Mouse (Mus musculus): ENCODE data around the gene Rnase2a. TPM values are rescaled to one million over a fixed set of nuclear protein-coding genes. Genes with fewer than 3 reads are reported as not detected.
"Not testable (repeated sequence)": the region's sequence is repeated elsewhere in the genome, so short reads cannot be mapped to it uniquely, and the experiment has no call there.

The Rnase2a gene
- polyA plus RNA-seq, 1 experiment = not detected

DNA sequence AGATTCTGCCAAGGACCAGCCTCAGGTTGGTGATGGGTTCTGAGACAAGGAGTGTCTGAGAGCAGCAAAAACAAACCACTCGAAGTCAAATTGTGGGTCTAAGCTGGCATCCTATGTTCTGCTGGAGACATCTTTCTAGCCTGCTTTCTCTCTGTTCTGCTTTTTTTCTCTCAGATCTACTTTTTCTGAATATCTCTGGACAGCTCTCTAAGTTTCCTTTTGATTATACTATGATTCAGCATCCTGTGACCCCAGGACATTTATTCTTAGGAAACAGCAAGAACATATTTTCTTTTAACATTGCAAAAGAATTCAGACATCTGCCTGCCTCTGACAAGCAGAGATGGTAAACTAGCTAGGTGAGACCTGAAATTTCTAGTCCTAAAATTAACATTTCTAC, 2.3 kb downstream of the Rnase2a start:
- H3K4me1 ChIP-seq (ENCODE audit: control insufficient read depth, insufficient read depth, low read length) = no peaks in the 10 kb centered on the region
- no peaks in the 10 kb centered on the region for H3K27me3 ChIP-seq (ENCODE audit: control insufficient read depth, insufficient read depth, low read length)
- H3K27ac ChIP-seq (ENCODE audit: control insufficient read depth, insufficient read depth, low read depth, low read length) = no peak overlapping the region
- no peak overlapping the region for H3K4me3 ChIP-seq (ENCODE audit: control insufficient read depth, low read depth, low read length)
- no peak for TF ChIP-seq POLR2A (IDR thresholded peaks at IDR 0.05; ENCODE audit: control insufficient read depth, low read depth, low read length)
- TF ChIP-seq CTCF (IDR thresholded peaks at IDR 0.05; ENCODE audit: control insufficient read depth, insufficient read depth, insufficient replicate concordance, low read depth, low read length) = no peak
- H3K36me3 ChIP-seq (ENCODE audit: control insufficient read depth, insufficient read depth, low read length) = no peaks in the 10 kb centered on the region

GRCm38 (mm10) chr14:51252206-51252605, 3.7 kb downstream of the Rnase2a start:
- H3K36me3 ChIP-seq (ENCODE audit: control insufficient read depth, insufficient read depth, low read length); H3K27ac ChIP-seq (ENCODE audit: control insufficient read depth, insufficient read depth, low read depth, low read length); H3K4me1 ChIP-seq (ENCODE audit: control insufficient read depth, insufficient read depth, low read length); H3K27me3 ChIP-seq (ENCODE audit: control insufficient read depth, insufficient read depth, low read length); H3K4me3 ChIP-seq (ENCODE audit: control insufficient read depth, low read depth, low read length): not testable (repeated sequence)

DNA sequence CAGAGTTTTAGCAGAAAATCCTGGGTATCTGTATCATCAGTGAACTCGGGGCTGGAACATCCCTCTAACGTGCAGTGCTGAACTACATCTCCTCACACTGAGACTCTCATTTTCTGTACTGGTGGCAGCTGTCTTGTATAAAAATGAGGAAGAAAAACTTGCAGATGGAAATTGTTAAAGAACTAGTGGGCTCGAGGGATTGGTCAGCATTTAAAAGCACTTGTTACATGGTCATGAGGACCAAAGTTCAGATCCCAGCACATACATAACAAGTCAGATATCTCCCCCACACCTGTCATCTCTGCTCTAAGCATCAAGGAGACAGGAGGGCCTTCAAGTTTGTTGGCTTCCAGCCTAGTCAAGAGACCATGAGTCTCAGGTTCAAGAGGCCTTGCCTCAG, 5.6 kb downstream of the Rnase2a start:
- H3K27ac ChIP-seq (ENCODE audit: control insufficient read depth, insufficient read depth, low read depth, low read length) = no peak overlapping the region
- H3K4me1 ChIP-seq (ENCODE audit: control insufficient read depth, insufficient read depth, low read length) = no peaks in the 10 kb centered on the region
- H3K36me3 ChIP-seq (ENCODE audit: control insufficient read depth, insufficient read depth, low read length) = no peaks in the 10 kb centered on the region

GRCm38 (mm10) chr14:51247736-51248135, 8.2 kb downstream of the Rnase2a start:
- H3K36me3 ChIP-seq (ENCODE audit: control insufficient read depth, insufficient read depth, low read length) = no peaks in the 10 kb centered on the region
- H3K4me3 ChIP-seq (ENCODE audit: control insufficient read depth, low read depth, low read length) = no peak overlapping the region
- H3K4me1 ChIP-seq (ENCODE audit: control insufficient read depth, insufficient read depth, low read length) = no peaks in the 10 kb centered on the region
- no peak for TF ChIP-seq CTCF (IDR thresholded peaks at IDR 0.05; ENCODE audit: control insufficient read depth, insufficient read depth, insufficient replicate concordance, low read depth, low read length)
- no peak overlapping the region for H3K27ac ChIP-seq (ENCODE audit: control insufficient read depth, insufficient read depth, low read depth, low read length)
- H3K27me3 ChIP-seq (ENCODE audit: control insufficient read depth, insufficient read depth, low read length) = no peaks in the 10 kb centered on the region

More for the DNA sequence above, 5.6 kb downstream of the Rnase2a start:
- Histone ChIP-seq H3K27me3 (ENCODE audit: control insufficient read depth, insufficient read depth, low read length) (no peaks in the 10 kb centered on the region), H3K4me3 (ENCODE audit: control insufficient read depth, low read depth, low read length) (no peak overlapping the region)
- no peak for TF ChIP-seq POLR2A (IDR thresholded peaks at IDR 0.05; ENCODE audit: control insufficient read depth, low read depth, low read length)
- no peak for TF ChIP-seq CTCF (IDR thresholded peaks at IDR 0.05; ENCODE audit: control insufficient read depth, insufficient read depth, insufficient replicate concordance, low read depth, low read length)

DNA sequence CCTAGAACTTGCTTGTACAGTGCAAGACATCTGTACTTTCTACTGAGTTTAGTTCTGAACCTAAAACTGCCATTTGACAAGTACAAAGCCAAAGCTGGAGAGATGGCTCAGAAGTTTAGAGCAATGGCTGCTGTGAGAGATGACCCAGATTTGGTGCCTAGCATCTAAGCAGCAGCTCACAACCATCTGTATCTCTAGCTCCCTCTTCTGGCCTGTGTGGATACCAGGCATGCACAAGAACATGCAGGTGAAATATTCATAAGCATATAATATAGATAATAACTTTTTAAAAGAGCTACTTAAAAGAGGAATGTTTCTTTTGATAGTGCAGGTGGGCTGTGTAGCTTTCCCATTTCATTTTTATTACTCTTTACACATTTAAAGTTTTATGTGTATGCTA, 15.0 kb downstream of the Rnase2a start:
- Histone ChIP-seq H3K27ac (ENCODE audit: control insufficient read depth, insufficient read depth, low read depth, low read length) (no peak overlapping the region), H3K27me3 (ENCODE audit: control insufficient read depth, insufficient read depth, low read length) (no peaks in the 10 kb centered on the region), H3K36me3 (ENCODE audit: control insufficient read depth, insufficient read depth, low read length) (no peaks in the 10 kb centered on the region), H3K4me3 (ENCODE audit: control insufficient read depth, low read depth, low read length) (no peak overlapping the region), H3K4me1 (ENCODE audit: control insufficient read depth, insufficient read depth, low read length) (no peaks in the 10 kb centered on the region)
- TF ChIP-seq CTCF (IDR thresholded peaks at IDR 0.05; ENCODE audit: control insufficient read depth, insufficient read depth, insufficient replicate concordance, low read depth, low read length) (peak; percentile 29; the same call in 1 of the 2 replicates), POLR2A (IDR thresholded peaks at IDR 0.05; ENCODE audit: control insufficient read depth, low read depth, low read length) (no peak)

- H3K27me3 ChIP-seq (ENCODE audit: control insufficient read depth, insufficient read depth, low read length); H3K27ac ChIP-seq (ENCODE audit: control insufficient read depth, insufficient read depth, low read depth, low read length); H3K4me3 ChIP-seq (ENCODE audit: control insufficient read depth, low read depth, low read length); H3K4me1 ChIP-seq (ENCODE audit: control insufficient read depth, insufficient read depth, low read length); H3K36me3 ChIP-seq (ENCODE audit: control insufficient read depth, insufficient read depth, low read length): not testable (repeated sequence)
Measured at GRCm38 (mm10) chr14:51237488-51237887, 18.4 kb downstream of the Rnase2a start.

- H3K27me3 ChIP-seq (ENCODE audit: control insufficient read depth, insufficient read depth, low read length); H3K4me3 ChIP-seq (ENCODE audit: control insufficient read depth, low read depth, low read length); H3K36me3 ChIP-seq (ENCODE audit: control insufficient read depth, insufficient read depth, low read length); H3K27ac ChIP-seq (ENCODE audit: control insufficient read depth, insufficient read depth, low read depth, low read length); H3K4me1 ChIP-seq (ENCODE audit: control insufficient read depth, insufficient read depth, low read length): not testable (repeated sequence)
Measured at GRCm38 (mm10) chr14:51229657-51230056, 26.3 kb downstream of the Rnase2a start.

- not testable (repeated sequence) for H3K27me3 ChIP-seq (ENCODE audit: control insufficient read depth, insufficient read depth, low read length); H3K4me1 ChIP-seq (ENCODE audit: control insufficient read depth, insufficient read depth, low read length); H3K4me3 ChIP-seq (ENCODE audit: control insufficient read depth, low read depth, low read length); H3K27ac ChIP-seq (ENCODE audit: control insufficient read depth, insufficient read depth, low read depth, low read length); H3K36me3 ChIP-seq (ENCODE audit: control insufficient read depth, insufficient read depth, low read length)
Measured at GRCm38 (mm10) chr14:51220075-51220474, 35.8 kb downstream of the Rnase2a start.

Other genes with a start within 250 kb of the Rnase2a start
- gene Rnase10, start 248.4 kb downstream of the Rnase2a start, polyA plus RNA-seq (2012; rRNA removed) = 2.7 and 3.7 TPM in 2 replicates
- gene Rnase9, start 214.2 kb downstream of the Rnase2a start, polyA plus RNA-seq (2012; rRNA removed) = 1.0 TPM in 1 of 2 replicates, not detected in the other
- 0.22 and 0.49 TPM in 2 replicates for gene Rnase11, start 205.9 kb downstream of the Rnase2a start, polyA plus RNA-seq (2012; rRNA removed)
- 17.3 TPM in 1 of 2 replicates, not detected in the other for gene Rnase12, start 198.5 kb downstream of the Rnase2a start, polyA plus RNA-seq (2012; rRNA removed)
- 0.54 and 0.77 TPM in 2 replicates for gene Olfr750, start 181.7 kb downstream of the Rnase2a start, polyA plus RNA-seq (2012; rRNA removed)
- gene Rnase4, start 165.0 kb downstream of the Rnase2a start, polyA plus RNA-seq (2012; rRNA removed) = 8.8 and 11.5 TPM in 2 replicates
- 0.89 and 1.5 TPM in 2 replicates for gene Ang, start 165.0 kb downstream of the Rnase2a start, polyA plus RNA-seq (2012; rRNA removed)
- 10.3 TPM in 1 of 2 replicates, not detected in the other for gene Eddm3b, start 141.7 kb downstream of the Rnase2a start, polyA plus RNA-seq (2012; rRNA removed)
- 0.63 and 0.93 TPM in 2 replicates for gene Rnase6, start 132.2 kb downstream of the Rnase2a start, polyA plus RNA-seq (2012; rRNA removed)
- 0.56 and 0.84 TPM in 2 replicates for gene Rnase1, start 109.3 kb downstream of the Rnase2a start, polyA plus RNA-seq (2012; rRNA removed)
- not detected in 2 replicates for gene Rnase2b, start 93.9 kb downstream of the Rnase2a start, polyA plus RNA-seq (2012; rRNA removed)
- not detected in 2 replicates for gene Ang2, start 57.0 kb downstream of the Rnase2a start, polyA plus RNA-seq (2012; rRNA removed)
- not detected in 2 replicates for gene Ear14, start 52.7 kb downstream of the Rnase2a start, polyA plus RNA-seq (2012; rRNA removed)
- not detected in 2 replicates for gene Gm7247, start 105.6 kb upstream of the Rnase2a start, polyA plus RNA-seq (2012; rRNA removed)
- gene Vmn2r88, start 154.7 kb upstream of the Rnase2a start, polyA plus RNA-seq (2012; rRNA removed) = 0.51 TPM in 2 replicates
- gene Vmn2r89, start 195.7 kb upstream of the Rnase2a start, polyA plus RNA-seq (2012; rRNA removed) = not detected in 2 replicates